Mouse (Mus musculus) hindbrain, embryonic 11.5 days (tissue): ENCODE data around the gene Lpar5. TPM values are rescaled to one million over a fixed set of nuclear protein-coding genes. Genes with fewer than 3 reads are reported as not detected.

ENCODE experiments used
- ATAC-seq: fragments of 200-750 bp; cut with Nextera tagmentation; 2 replicates; pipeline ENCODE4 v1.8.0; 2017; ENCODE audit warnings: mild to moderate bottlenecking, moderate TSS enrichment, moderate library complexity; ENCODE audit not compliant: low FRiP score
- DNase-seq: peaks from one replicate; pipeline ENCODE4 v3.0.0-alpha.2; 2015; ENCODE audit warnings: low spot score
- H3K27ac ChIP-seq: fragments of 300-500 bp; sonication (generic); 2 replicates; pipeline ENCODE4 v1.5.1; 2014; ENCODE audit warnings: mild to moderate bottlenecking, low read depth, low read length
- H3K27me3 ChIP-seq: fragments of 300-500 bp; sonication (generic); 2 replicates; pipeline ENCODE4 v1.6.1; 2014; ENCODE audit warnings: mild to moderate bottlenecking, low read length, moderate library complexity, mixed read lengths; ENCODE audit not compliant: control insufficient read depth, insufficient read depth
- H3K36me3 ChIP-seq: fragments of 300-500 bp; sonication (generic); 2 replicates; pipeline ENCODE4 v1.6.1; 2014; ENCODE audit warnings: mild to moderate bottlenecking, low read length, moderate library complexity, mixed read lengths; ENCODE audit not compliant: control insufficient read depth, insufficient read depth
- H3K4me1 ChIP-seq: fragments of 300-500 bp; sonication (generic); replicated peaks from 2 replicates; pipeline ENCODE4 v1.6.1; 2014; ENCODE audit warnings: low read length, mixed read lengths; ENCODE audit not compliant: control insufficient read depth, insufficient read depth
- H3K4me2 ChIP-seq: fragments of 300-500 bp; sonication (generic); replicated peaks from 2 replicates; pipeline ENCODE4 v1.6.1; 2014; ENCODE audit warnings: mild to moderate bottlenecking, low read depth, low read length
- H3K4me3 ChIP-seq: fragments of 300-500 bp; sonication (generic); 2 replicates; pipeline ENCODE4 v1.5.1; 2014; ENCODE audit warnings: low read depth, low read length
- H3K9ac ChIP-seq: fragments of 300-500 bp; sonication (generic); 2 replicates; pipeline ENCODE4 v1.6.1; 2014; ENCODE audit warnings: low read depth, low read length
- H3K9me3 ChIP-seq: fragments of 300-500 bp; sonication (generic); 2 replicates; pipeline ENCODE4 v1.6.1; 2016; ENCODE audit warnings: low read length; ENCODE audit not compliant: control insufficient read depth
- WGBS: fragments of 180-500 bp; shearing (Covaris S2); extraction: QIAGEN DNeasy Blood & Tissue Kit; methylation state at CpG from one replicate; pipeline ENCODE4 v1.1.7; 2014; 5-methylcytosine and 5-hydroxymethylcytosine counted together
- polyA plus RNA-seq: library from polyadenylated mRNA; unstranded; fragments of >200 nt; fragmentation: Nextera tagmentation; extraction: Ambion mirVana; gene quantifications from 2 replicates; pipeline ENCODE4 v1.2.1, GENCODE M21; 2014

The Lpar5 gene
- polyA plus RNA-seq, 1 experiment from 2014 or later: not detected

DNA sequence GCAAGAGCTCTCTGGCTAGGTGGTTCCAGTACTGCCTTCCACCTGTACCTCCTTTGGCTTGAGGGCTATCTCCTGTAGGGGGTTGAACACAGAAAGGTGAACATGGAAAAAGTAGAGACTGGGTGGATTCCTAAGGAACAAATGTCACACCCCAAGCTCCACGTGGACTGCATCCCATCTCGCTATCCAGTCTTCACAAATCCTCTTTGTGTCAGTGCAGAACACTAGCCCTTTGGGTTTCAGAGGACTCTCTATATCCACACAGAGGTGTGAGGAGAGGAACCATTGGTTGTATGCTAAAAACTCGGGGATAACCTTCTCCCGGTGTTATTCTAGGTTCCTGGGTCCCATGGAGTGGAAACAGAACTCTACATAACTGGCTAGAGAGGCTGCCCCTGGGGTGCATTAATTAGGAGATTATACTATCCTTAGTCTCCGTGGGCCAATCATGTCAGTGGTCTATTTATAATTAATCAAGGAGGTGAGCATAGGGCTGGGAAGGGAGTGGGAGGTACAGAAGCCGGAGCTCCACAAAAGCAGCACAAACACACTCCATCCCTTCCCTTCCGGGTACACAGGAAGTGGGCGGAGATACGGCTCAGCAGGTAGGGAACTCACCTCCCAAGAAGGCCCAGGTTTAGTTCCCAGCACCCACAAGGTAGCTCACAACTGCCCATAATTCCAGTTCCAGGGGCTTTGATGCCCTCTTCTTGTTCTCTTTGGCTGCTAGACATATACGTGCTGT, 22.8 kb downstream of the Lpar5 start:
- Histone ChIP-seq H3K9ac (peak overlapping the region; percentile 65; the same call in 1 of the 2 replicates), H3K4me3 (peak overlapping the region; percentile 12; the same call in 1 of the 2 replicates), H3K27ac (peak overlapping the region; percentile 93), H3K36me3 (no peaks in the 10 kb centered on the region), H3K27me3 (no peaks in the 10 kb centered on the region), H3K4me1 (peaks cover 16% of the 10 kb centered on the region), H3K4me2 (peak overlapping the region; percentile 36; the same call in 1 of the 2 replicates), H3K9me3 (no peaks in the 10 kb centered on the region)
- DNase-seq: no peak
- WGBS: 60% methylated on average over 10 of the region's 10 CpGs
- peak; percentile 20; the same call in 1 of the 2 replicates for ATAC-seq

DNA sequence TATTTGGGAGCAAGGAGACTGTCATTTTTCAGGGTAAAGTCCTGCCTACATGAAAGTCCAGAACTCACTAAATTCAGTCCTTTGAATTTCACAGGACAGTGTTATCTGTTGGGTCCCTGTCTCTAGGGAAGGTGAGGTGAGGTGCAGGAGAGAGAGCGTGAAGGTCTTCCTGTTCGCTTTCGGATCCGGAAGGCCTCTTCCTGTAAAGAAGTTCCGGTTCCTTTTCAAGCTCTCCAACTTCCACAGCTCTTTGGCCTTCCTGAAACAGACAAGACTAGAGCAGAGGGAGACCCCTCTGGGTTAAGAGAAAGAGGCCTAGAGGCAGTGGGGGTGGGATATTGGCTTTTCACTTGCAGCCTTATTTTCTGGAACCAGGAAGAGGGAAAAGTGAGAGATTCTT, 24.7 kb downstream of the Lpar5 start:
- Histone ChIP-seq H3K9me3 (no peaks in the 10 kb centered on the region), H3K4me1 (peaks cover 16% of the 10 kb centered on the region), H3K27ac (0 out of 2 replicates have a peak overlapping the region, but pooled peaks have one; percentile 17), H3K27me3 (no peaks in the 10 kb centered on the region), H3K4me2 (no peak overlapping the region), H3K4me3 (no peak overlapping the region), H3K36me3 (no peaks in the 10 kb centered on the region), H3K9ac (no peak overlapping the region)
- DNase-seq (no peak), ATAC-seq (no peak)
- WGBS: 79% methylated on average over 5 of the region's 5 CpGs

DNA sequence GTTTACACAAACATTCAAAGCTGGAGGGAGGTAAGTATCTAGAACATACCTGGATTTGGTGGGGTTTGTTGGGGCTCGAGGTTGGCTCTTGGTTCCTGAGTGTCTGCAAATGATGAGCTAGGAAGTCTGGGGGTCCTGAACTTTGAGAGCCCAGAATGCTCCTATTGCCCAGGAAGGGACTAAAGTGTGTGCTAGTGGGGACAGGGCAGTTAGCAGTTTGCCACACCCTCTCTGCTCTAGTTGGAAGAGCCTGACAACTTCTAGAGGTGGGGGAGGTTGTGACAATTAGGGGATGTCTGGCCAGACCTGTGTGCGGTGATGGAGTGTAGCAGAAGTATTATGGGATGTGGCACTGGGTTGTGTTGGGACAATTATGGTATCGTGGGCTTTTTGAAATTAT, 27.1 kb downstream of the Lpar5 start:
- DNase-seq (peak; percentile 36), ATAC-seq (no peak)
- no peak overlapping the region for H3K9ac ChIP-seq
- H3K4me1 ChIP-seq: peaks cover 25% of the 10 kb centered on the region
- no peaks in the 10 kb centered on the region for H3K36me3 ChIP-seq
- WGBS: 72% methylated on average over 3 of the region's 3 CpGs
- no peaks in the 10 kb centered on the region for H3K9me3 ChIP-seq
- no peak overlapping the region for H3K4me2 ChIP-seq
- no peaks in the 10 kb centered on the region for H3K27me3 ChIP-seq
- H3K4me3 ChIP-seq: no peak overlapping the region
- no peak overlapping the region for H3K27ac ChIP-seq

DNA sequence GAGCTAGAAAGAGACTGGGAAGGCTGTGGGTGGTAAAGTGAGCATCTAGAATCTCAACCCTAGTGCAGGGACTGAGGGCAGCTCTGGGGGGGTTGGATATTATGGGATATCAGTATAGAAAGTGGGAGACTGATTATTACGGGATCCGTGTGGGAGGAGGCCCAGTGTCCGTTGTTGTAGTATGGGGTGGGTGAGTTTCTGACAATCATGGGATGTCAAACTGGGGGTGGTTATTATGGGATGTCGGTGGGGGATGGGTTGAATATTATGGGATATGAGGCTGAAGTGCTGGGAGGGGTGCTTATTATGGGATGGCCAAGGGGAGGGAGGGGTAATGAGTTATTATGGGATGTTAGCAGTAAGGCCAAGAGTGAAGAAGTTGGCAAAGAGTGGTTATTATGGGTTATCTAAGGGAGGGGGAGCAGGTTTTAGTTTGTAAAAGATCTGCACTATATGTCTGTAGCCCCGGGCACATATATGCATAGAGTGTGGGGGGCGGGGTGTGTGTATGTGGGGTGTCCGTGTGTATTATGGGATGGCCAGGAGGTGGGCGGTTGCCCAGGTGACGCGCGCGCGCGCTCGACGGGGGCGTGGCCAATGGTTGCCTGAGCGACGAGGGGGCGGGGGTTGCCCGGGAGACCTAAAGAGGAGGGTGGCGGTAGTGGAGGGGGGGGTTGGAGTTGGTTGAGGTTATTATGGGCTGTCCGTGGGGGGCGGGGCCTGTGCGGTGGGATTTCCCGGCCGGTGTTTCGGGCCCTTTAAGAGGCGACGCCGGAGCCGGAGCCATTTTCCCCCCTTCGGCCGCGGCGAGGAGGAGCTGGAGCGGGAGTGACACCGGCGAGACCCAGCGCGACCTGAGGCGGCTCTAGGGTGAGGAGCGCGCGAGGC, 27.9 kb downstream of the Lpar5 start, which contains the start of gene Chd4:
Chd4 (plus strand) TSS at position 591 of the 888 bp plus-strand sequence.
- Histone ChIP-seq H3K9me3 (no peaks in the 10 kb centered on the region), H3K36me3 (peaks cover 1% of the 10 kb centered on the region; the same call in 1 of the 2 replicates), H3K4me1 (peaks cover 21% of the 10 kb centered on the region), H3K27ac (peak within 1 kb of the TSS; percentile 97), H3K27me3 (no peaks in the 10 kb centered on the region), H3K4me2 (peak within 1 kb of the TSS; percentile 81), H3K9ac (peak within 1 kb of the TSS; percentile 95), H3K4me3 (peak within 1 kb of the TSS; percentile 99)
- DNase-seq (peak; percentile 91), ATAC-seq (peak; percentile 77)
- WGBS: 5% methylated on average over 32 of the region's 45 CpGs

DNA sequence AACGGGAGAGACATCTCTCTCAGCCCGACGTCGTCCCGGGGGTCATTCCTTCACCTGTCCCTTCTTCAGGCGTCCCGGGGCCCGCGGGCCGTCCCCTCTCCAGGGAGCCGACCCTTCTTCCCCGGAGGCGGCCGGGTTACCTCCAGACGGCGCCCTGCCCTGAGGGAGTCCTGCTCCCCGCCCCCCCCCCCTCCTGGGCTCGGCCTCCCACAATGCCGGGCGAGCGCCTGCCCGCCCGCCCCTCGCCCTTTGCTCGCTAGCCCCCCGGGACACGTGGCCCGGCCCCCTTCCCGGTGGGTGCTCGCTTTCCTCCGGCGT, 28.5 kb downstream of the Lpar5 start:
- no peaks in the 10 kb centered on the region for H3K9me3 ChIP-seq
- ATAC-seq (no peak), DNase-seq (no peak)
- peak overlapping the region; percentile 97 for H3K27ac ChIP-seq
- peak overlapping the region; percentile 95 for H3K9ac ChIP-seq
- H3K4me2 ChIP-seq: peak overlapping the region; percentile 81
- 0% methylated on average over 14 of the region's 32 CpGs for WGBS
- H3K36me3 ChIP-seq: peaks cover 6% of the 10 kb centered on the region; the same call in 1 of the 2 replicates
- H3K27me3 ChIP-seq: no peaks in the 10 kb centered on the region
- peaks cover 19% of the 10 kb centered on the region for H3K4me1 ChIP-seq
- peak overlapping the region; percentile 99 for H3K4me3 ChIP-seq

DNA sequence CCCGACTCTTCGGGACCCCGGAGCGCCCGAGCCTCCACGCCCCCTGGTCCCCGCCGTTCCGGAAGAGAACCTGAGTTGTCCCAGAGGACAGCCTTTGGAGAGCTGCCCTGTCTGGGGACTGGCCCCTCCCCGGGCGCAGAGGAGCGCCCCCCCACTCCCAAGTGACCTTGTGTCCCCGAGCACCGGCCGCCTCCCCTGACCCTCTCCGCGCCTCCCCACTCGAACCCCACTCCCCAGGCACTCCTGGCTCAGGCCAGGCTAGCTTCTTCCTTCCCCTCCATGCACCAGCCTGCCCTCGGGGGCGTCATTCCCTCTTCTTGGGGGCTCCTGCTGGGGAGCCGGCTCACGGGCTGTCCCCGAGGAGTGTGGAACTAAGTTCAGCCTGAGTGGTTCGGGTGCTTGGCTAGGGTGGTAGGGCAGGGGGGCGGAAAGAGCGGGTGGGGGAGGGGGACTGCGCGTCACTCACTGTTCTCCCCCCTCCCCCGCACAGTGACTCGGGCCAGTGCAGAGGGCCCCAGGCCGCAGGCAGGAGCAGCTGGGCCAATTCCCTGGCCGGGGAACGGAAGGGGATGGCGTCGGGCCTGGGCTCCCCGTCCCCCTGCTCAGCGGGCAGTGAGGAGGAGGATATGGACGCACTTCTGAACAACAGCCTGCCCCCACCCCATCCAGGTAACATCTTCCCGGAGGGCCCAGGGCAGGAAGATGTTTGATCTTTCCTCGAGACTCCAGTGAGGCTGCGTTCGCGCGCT, 29.1 kb downstream of the Lpar5 start:
- H3K4me1 ChIP-seq: peaks cover 19% of the 10 kb centered on the region
- H3K4me3 ChIP-seq: peak overlapping the region; percentile 99
- H3K27me3 ChIP-seq: no peaks in the 10 kb centered on the region
- H3K9me3 ChIP-seq: no peaks in the 10 kb centered on the region
- H3K9ac ChIP-seq: peak overlapping the region; percentile 95
- peak overlapping the region; percentile 81 for H3K4me2 ChIP-seq
- peak overlapping the region; percentile 97 for H3K27ac ChIP-seq
- ATAC-seq: peak; percentile 59
- peak; percentile 76 for DNase-seq
- WGBS: under 1% methylated on average over 38 of the region's 44 CpGs
- peaks cover 11% of the 10 kb centered on the region; the same call in 1 of the 2 replicates for H3K36me3 ChIP-seq

DNA sequence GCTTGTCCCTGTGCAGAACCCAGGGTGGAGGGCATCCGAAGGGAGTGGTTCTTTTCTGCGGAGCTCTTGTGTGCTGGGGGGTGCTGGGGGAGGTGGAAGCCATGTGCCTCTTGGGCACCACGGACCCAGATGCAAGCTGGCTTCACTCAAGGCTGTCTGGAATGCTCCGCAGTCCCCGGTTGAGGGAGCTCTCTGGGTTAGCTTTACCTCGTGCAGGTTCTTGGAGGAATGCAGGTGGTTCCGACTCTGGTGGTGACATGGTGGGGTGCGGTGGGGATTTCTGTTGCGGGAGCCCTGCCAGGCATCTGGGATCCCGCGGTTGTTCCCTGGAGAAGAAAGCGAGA, 29.6 kb downstream of the Lpar5 start:
- ATAC-seq (peak; percentile 8), DNase-seq (no peak)
- peaks cover 19% of the 10 kb centered on the region for H3K4me1 ChIP-seq
- WGBS: 2% methylated on average over 12 of the region's 12 CpGs
- peak overlapping the region; percentile 95 for H3K9ac ChIP-seq
- H3K27ac ChIP-seq: peak overlapping the region; percentile 97
- peaks cover 17% of the 10 kb centered on the region for H3K36me3 ChIP-seq
- H3K9me3 ChIP-seq: no peaks in the 10 kb centered on the region
- H3K4me3 ChIP-seq: peak overlapping the region; percentile 99
- no peaks in the 10 kb centered on the region for H3K27me3 ChIP-seq
- peak overlapping the region; percentile 81 for H3K4me2 ChIP-seq

DNA sequence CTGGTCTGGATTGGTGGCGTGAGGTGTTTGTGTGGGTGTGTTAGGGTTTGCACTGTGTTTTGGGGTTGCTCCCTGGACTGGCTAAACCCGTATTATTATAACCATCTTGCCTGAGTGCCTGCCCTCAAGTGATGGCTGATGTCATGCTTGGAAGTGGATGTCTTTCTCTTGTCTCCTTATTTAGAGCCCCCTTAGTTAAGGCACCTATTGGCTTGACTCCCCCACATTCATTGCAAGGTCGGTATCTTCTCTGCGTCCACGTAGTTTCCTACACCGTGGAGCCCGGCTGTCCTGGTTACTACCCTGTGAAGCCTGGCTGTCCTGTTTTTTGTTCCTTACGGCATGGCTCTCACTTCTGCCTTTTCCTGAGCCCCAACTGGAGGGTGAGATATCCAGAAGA, 30.2 kb downstream of the Lpar5 start:
- peak overlapping the region; percentile 99 for H3K4me3 ChIP-seq
- H3K4me2 ChIP-seq: peak overlapping the region; percentile 81
- peak overlapping the region; percentile 95 for H3K9ac ChIP-seq
- DNase-seq: no peak
- WGBS: 65% methylated on average over 8 of the region's 8 CpGs
- ATAC-seq: no peak
- H3K27me3 ChIP-seq: no peaks in the 10 kb centered on the region
- peak overlapping the region; percentile 49; the same call in 1 of the 2 replicates for H3K27ac ChIP-seq
- no peaks in the 10 kb centered on the region for H3K9me3 ChIP-seq
- peaks cover 19% of the 10 kb centered on the region for H3K4me1 ChIP-seq
- peaks cover 22% of the 10 kb centered on the region for H3K36me3 ChIP-seq
